Comparison of ENCODE assay signal across 8 mouse cellular contexts in genomic region chr19:41015951-41016716, GRCm38 (mm10). TPM values are rescaled to one million over a fixed set of nuclear protein-coding genes. Genes with fewer than 3 reads are reported as not detected.
A peak's percentile ranks its signal among the peaks of the same experiment; 100 is the strongest.
DNase-seq lines count a peak whose midpoint lies in the region; ATAC-seq and TF ChIP-seq lines count a peak whose summit lies in the region.

No protein-coding gene starts in this region.

- H3K27me3 ChIP-seq in Patski, result peaks cover 16% of the 10 kb centered on the region
- H3K27me3 ChIP-seq in heart, embryonic 12.5 days (replicated peaks), result peaks cover 56% of the 10 kb centered on the region
- H3K27me3 ChIP-seq in kidney, embryonic 16.5 days (ENCODE audit: insufficient read depth, low read length), result no peaks in the 10 kb centered on the region
- H3K27me3 ChIP-seq in neural tube, embryonic 15.5 days (replicated peaks), result 0 out of 2 replicates have a peak, but pooled peaks cover 2% of the 10 kb centered on the region

- ATAC-seq in Patski, result peak; percentile 38
- no peak for ATAC-seq in heart, embryonic 12.5 days (ENCODE audit: insufficient number of reproducible peaks, low FRiP score)
- peak; percentile 50 for ATAC-seq in kidney, embryonic 16.5 days (ENCODE audit: low FRiP score, low TSS enrichment)
- ATAC-seq in neural tube, embryonic 15.5 days (ENCODE audit: low FRiP score), result peak; percentile 75; the same call in 1 of the 2 replicates

- CTCF ChIA-PET in Patski (lab: Charles Lee), result interaction anchor here (0.8 to 4.0 kb wide), 19 partner anchors 9 to 261 kb away, joined by 3 to 53 read pairs (median 4); partner anchors contain the start of gene Dntt

- H3K36me3 ChIP-seq in heart, embryonic 12.5 days, result no peaks in the 10 kb centered on the region
- no peaks in the 10 kb centered on the region for H3K36me3 ChIP-seq in kidney, embryonic 16.5 days (ENCODE audit: insufficient read depth, low read length)
- H3K36me3 ChIP-seq in neural tube, embryonic 15.5 days, result no peaks in the 10 kb centered on the region

- H3K4me3 ChIP-seq in heart, embryonic 12.5 days, result no peak overlapping the region
- H3K4me3 ChIP-seq in kidney, embryonic 16.5 days (ENCODE audit: low read length), result peak overlapping the region; percentile 9; the same call in 1 of the 2 replicates
- no peak overlapping the region for H3K4me3 ChIP-seq in lung, adult 2 months (replicated peaks; ENCODE audit: extremely low read depth, low read depth, low read length)
- H3K4me3 ChIP-seq in neural tube, embryonic 15.5 days (replicated peaks), result no peak overlapping the region; the same call in 1 of the 2 replicates

- peak overlapping the region; percentile 62 for H3K4me2 ChIP-seq in heart, embryonic 12.5 days
- peak overlapping the region; percentile 44 for H3K4me2 ChIP-seq in kidney, embryonic 16.5 days (replicated peaks; ENCODE audit: low read depth, low read length)
- peak overlapping the region; percentile 57 for H3K4me2 ChIP-seq in neural tube, embryonic 15.5 days

- in situ Hi-C loops in Patski (cut with MboI; ENCODE audit: low pct_unique_long_range_greater_than_20kb), result no loop called here

- H3K9ac ChIP-seq in heart, embryonic 12.5 days, result peak overlapping the region; percentile 57; the same call in 1 of the 2 replicates
- no peak overlapping the region for H3K9ac ChIP-seq in kidney, embryonic 16.5 days (replicated peaks; ENCODE audit: low read length)
- H3K9ac ChIP-seq in neural tube, embryonic 15.5 days (replicated peaks), result peak overlapping the region; percentile 33; the same call in 1 of the 2 replicates

- H3K4me1 ChIP-seq in heart, embryonic 12.5 days (replicated peaks), result peaks cover 18% of the 10 kb centered on the region
- 0 out of 2 replicates have a peak, but pooled peaks cover 3% of the 10 kb centered on the region for H3K4me1 ChIP-seq in kidney, embryonic 16.5 days (ENCODE audit: insufficient read depth, low read length)
- 0 out of 2 replicates have a peak, but pooled peaks cover 3% of the 10 kb centered on the region for H3K4me1 ChIP-seq in lung, adult 2 months (ENCODE audit: control insufficient read depth, insufficient read depth, low read length)
- H3K4me1 ChIP-seq in neural tube, embryonic 15.5 days, result peaks cover 8% of the 10 kb centered on the region

- peak; percentile 78 for DNase-seq in CD4-positive helper T cell, adult 2 months (ENCODE audit: low read depth, low spot score)
- no peak for DNase-seq in Patski (ENCODE audit: low read depth, low spot score)
- DNase-seq in embryo, embryonic 10 days (ENCODE audit: low spot score), result peak; percentile 81
- peak; percentile 45 for DNase-seq in lung, adult 2 months
- DNase-seq in thymus, postnatal 14 days, result peak; percentile 84

- H3K27ac ChIP-seq in heart, embryonic 12.5 days (ENCODE audit: poor library complexity, severe bottlenecking), result no peak overlapping the region
- H3K27ac ChIP-seq in kidney, embryonic 16.5 days (ENCODE audit: low read length), result no peak overlapping the region
- H3K27ac ChIP-seq in neural tube, embryonic 15.5 days (replicated peaks), result no peak overlapping the region

- TF ChIP-seq CTCF in Patski (IDR thresholded peaks at IDR 0.05), result peak; percentile 77
- TF ChIP-seq CTCF in lung, adult 2 months (IDR thresholded peaks at IDR 0.05; ENCODE audit: insufficient read depth, low read length), result peak; percentile 30

- 18% methylated on average over 14 of the region's 14 CpGs for WGBS in heart, embryonic 12.5 days
- WGBS in kidney, embryonic 16.5 days, result 16% methylated on average over 14 of the region's 14 CpGs
- WGBS in lung, adult 2 months, result 17% methylated on average over 14 of the region's 14 CpGs
- WGBS in neural tube, embryonic 15.5 days, result 17% methylated on average over 14 of the region's 14 CpGs

- H3K9me3 ChIP-seq in heart, embryonic 12.5 days (replicated peaks), result no peaks in the 10 kb centered on the region
- no peaks in the 10 kb centered on the region for H3K9me3 ChIP-seq in kidney, embryonic 16.5 days (ENCODE audit: low read length)
- no peaks in the 10 kb centered on the region for H3K9me3 ChIP-seq in neural tube, embryonic 15.5 days (replicated peaks)

- POLR2A ChIA-PET in Patski (lab: Charles Lee), result interaction anchor here (1.5 kb wide), 1 partner anchor 53 kb away, joined by 3 read pairs; no protein-coding TSS in a partner anchor

- TF ChIP-seq POLR2A in lung, adult 2 months (IDR thresholded peaks at IDR 0.05; ENCODE audit: borderline replicate concordance, extremely low read depth, low read depth, low read length), result no peak

RNA-seq across cellular contexts. Expression of gene Dntt, which starts 12.9 kb away (rescaled TPM):
- 0.03 TPM for polyA plus RNA-seq in Patski (2021)
- polyA plus RNA-seq in heart, embryonic 12.5 days (2016; fragmentation: Nextera tagmentation; extraction: Ambion mirVana), result not detected in 2 replicates
- 0.15 TPM in 1 of 2 replicates, not detected in the other for polyA plus RNA-seq in kidney, embryonic 16.5 days (2015; fragmentation: Nextera tagmentation; extraction: Ambion mirVana)
- 0.10 and 0.11 TPM in 2 replicates for polyA plus RNA-seq in lung, adult 2 months (2012; rRNA removed)
- 0.23 and 0.38 TPM in 2 replicates for polyA plus RNA-seq in neural tube, embryonic 15.5 days (2015; fragmentation: Nextera tagmentation; extraction: Ambion mirVana)

RNA-seq across cellular contexts. Expression of gene Blnk, which starts 21.8 kb away (rescaled TPM):
- 78.4 TPM for polyA plus RNA-seq in Patski (2021)
- 0.14 and 0.19 TPM in 2 replicates for polyA plus RNA-seq in heart, embryonic 12.5 days (2016; fragmentation: Nextera tagmentation; extraction: Ambion mirVana)
- polyA plus RNA-seq in kidney, embryonic 16.5 days (2015; fragmentation: Nextera tagmentation; extraction: Ambion mirVana), result 19.2 and 20.8 TPM in 2 replicates
- 4.7 and 5.7 TPM in 2 replicates for polyA plus RNA-seq in lung, adult 2 months (2012; rRNA removed)
- 1.0 and 3.7 TPM in 2 replicates for polyA plus RNA-seq in neural tube, embryonic 15.5 days (2015; fragmentation: Nextera tagmentation; extraction: Ambion mirVana)
